Mouse (Mus musculus): ENCODE results near the gene Ttyh1.

- TF ChIP-seq MAFK (IDR thresholded peaks at IDR 0.05; ENCODE audit: borderline replicate concordance, low read depth, low read length), result no peak
- TF ChIP-seq USF2 (IDR thresholded peaks at IDR 0.05; ENCODE audit: borderline replicate concordance in 1 of 2, insufficient read depth in 1 of 2, low read depth in 1 of 2, low read length in 2 of 2), result no peak
- no peak for TF ChIP-seq CTCF (IDR thresholded peaks at IDR 0.05 in 2 of 3, conservative IDR thresholded peaks at IDR 0.05 in 1 of 3; ENCODE audit: control insufficient read depth in 1 of 3, insufficient read depth in 1 of 3, low read depth in 2 of 3, low read length in 3 of 3, poor library complexity in 1 of 3, severe bottlenecking in 1 of 3)
- TF ChIP-seq ELF1 (IDR thresholded peaks at IDR 0.05; ENCODE audit: low read depth, low read length), result no peak
- no peak for TF ChIP-seq RAD21 (IDR thresholded peaks at IDR 0.05; ENCODE audit: low read depth, low read length)
- no peak for TF ChIP-seq GABPA (IDR thresholded peaks at IDR 0.05; ENCODE audit: low read depth, low read length)
- no peak for TF ChIP-seq MAZ (IDR thresholded peaks at IDR 0.05; ENCODE audit: low read depth, low read length)
- TF ChIP-seq CHD1 (IDR thresholded peaks at IDR 0.05; ENCODE audit: low read depth, low read length), result no peak
- no peak for TF ChIP-seq JUND (IDR thresholded peaks at IDR 0.05; ENCODE audit: low read depth, low read length)
- TF ChIP-seq EP300 (IDR thresholded peaks at IDR 0.05; ENCODE audit: low read depth in 1 of 2, low read length in 2 of 2), result no peak
- no peak; a peak in 1 of 4 replicates for TF ChIP-seq POLR2A (IDR thresholded peaks at IDR 0.05; ENCODE audit: control insufficient read depth in 1 of 2, insufficient read depth in 1 of 2, low read depth in 1 of 2, low read length in 2 of 2, poor library complexity in 1 of 2)
Measured at GRCm38 (mm10) chr7:4144766-4145551, 25.8 kb downstream of the Ttyh1 start.

Measured in MEL (cell line).